Mouse (Mus musculus): ENCODE data around the gene Abcf3. TPM values are rescaled to one million over a fixed set of nuclear protein-coding genes. Genes with fewer than 3 reads are reported as not detected.

Gene Abcf3
- polyA plus RNA-seq, 1 experiment, result 24.1 TPM

- Histone ChIP-seq H3K27me3 (replicated peaks) (no peaks in the 10 kb centered on the region), H3K9me3 (no peaks in the 10 kb centered on the region), H3K4me1 (peaks cover 43% of the 10 kb centered on the region), H3K4me3 (replicated peaks) (peak overlapping the region; percentile 97), H3K36me3 (replicated peaks; ENCODE audit: low read length) (peaks cover 41% of the 10 kb centered on the region)
- TF ChIP-seq GATA1 (IDR thresholded peaks at IDR 0.05; ENCODE audit: borderline replicate concordance, low read length), result no peak
- TF ChIP-seq FLI1 (IDR thresholded peaks at IDR 0.05; ENCODE audit: low read length), result no peak
Observed at GRCm38 (mm10) chr16:20610501-20611356, 62.4 kb downstream of the Abcf3 start.

Other genes with a start within 250 kb of the Abcf3 start
- gene Parl, start 246.2 kb upstream of the Abcf3 start, polyA plus RNA-seq (2012; ENCODE audit: insufficient read depth, low replicate concordance), result 30.1 and 165 TPM in 2 replicates
- gene Cyp2ab1, start 223.2 kb upstream of the Abcf3 start, polyA plus RNA-seq (2012; ENCODE audit: insufficient read depth, low replicate concordance), result not detected in 2 replicates
- gene Abcc5, start 122.2 kb upstream of the Abcf3 start, polyA plus RNA-seq (2012; ENCODE audit: insufficient read depth, low replicate concordance), result 5.3 and 17.1 TPM in 2 replicates
- 5.9 and 9.1 TPM in 2 replicates for gene Eif2b5, start 49.8 kb upstream of the Abcf3 start, polyA plus RNA-seq (2012; ENCODE audit: insufficient read depth, low replicate concordance)
- gene Dvl3, start 31.6 kb upstream of the Abcf3 start, polyA plus RNA-seq (2012; ENCODE audit: insufficient read depth, low replicate concordance), result 21.1 and 45.9 TPM in 2 replicates
- 49.0 and 228 TPM in 2 replicates for gene Ap2m1, start 13.1 kb upstream of the Abcf3 start, polyA plus RNA-seq (2012; ENCODE audit: insufficient read depth, low replicate concordance)
- not detected in 2 replicates for gene Vwa5b2, start 40.9 kb downstream of the Abcf3 start, polyA plus RNA-seq (2012; ENCODE audit: insufficient read depth, low replicate concordance)
- gene Eef1akmt4, start 63.0 kb downstream of the Abcf3 start, polyA plus RNA-seq (2012; ENCODE audit: insufficient read depth, low replicate concordance), result 5.4 and 20.7 TPM in 2 replicates
- gene Gm49333, start 63.0 kb downstream of the Abcf3 start, polyA plus RNA-seq (2012; ENCODE audit: insufficient read depth, low replicate concordance), result not detected in 2 replicates
- gene Alg3, start 63.2 kb downstream of the Abcf3 start, polyA plus RNA-seq (2012; ENCODE audit: insufficient read depth, low replicate concordance), result 15.2 and 24.9 TPM in 2 replicates
- 2.3 and 5.9 TPM in 2 replicates for gene Camk2n2, start 72.7 kb downstream of the Abcf3 start, polyA plus RNA-seq (2012; ENCODE audit: insufficient read depth, low replicate concordance)
- 0.48 TPM in 1 of 2 replicates, not detected in the other for gene Ece2, start 81.3 kb downstream of the Abcf3 start, polyA plus RNA-seq (2012; ENCODE audit: insufficient read depth, low replicate concordance)
- 33.0 and 128 TPM in 2 replicates for gene Psmd2, start 103.1 kb downstream of the Abcf3 start, polyA plus RNA-seq (2012; ENCODE audit: insufficient read depth, low replicate concordance)
- 247 and 739 TPM in 2 replicates for gene Eif4g1, start 119.7 kb downstream of the Abcf3 start, polyA plus RNA-seq (2012; ENCODE audit: insufficient read depth, low replicate concordance)
- 7.9 and 8.6 TPM in 2 replicates for gene Fam131a, start 144.7 kb downstream of the Abcf3 start, polyA plus RNA-seq (2012; ENCODE audit: insufficient read depth, low replicate concordance)
- gene Polr2h, start 169.1 kb downstream of the Abcf3 start, polyA plus RNA-seq (2012; ENCODE audit: insufficient read depth, low replicate concordance), result 2.9 TPM in 1 of 2 replicates, not detected in the other
- 2.1 TPM in 1 of 2 replicates, not detected in the other for gene Clcn2, start 169.2 kb downstream of the Abcf3 start, polyA plus RNA-seq (2012; ENCODE audit: insufficient read depth, low replicate concordance)
- gene Chrd, start 184.6 kb downstream of the Abcf3 start, polyA plus RNA-seq (2012; ENCODE audit: insufficient read depth, low replicate concordance), result not detected in 2 replicates
- not detected in 2 replicates for gene Thpo, start 185.9 kb downstream of the Abcf3 start, polyA plus RNA-seq (2012; ENCODE audit: insufficient read depth, low replicate concordance)